Mouse (Mus musculus) cerebellum, adult 9-11 months (tissue): ENCODE results near the gene Prss30.
A peak's percentile ranks its signal among the peaks of the same experiment; 100 is the strongest.

ENCODE experiments used
- DNase-seq: peaks from one replicate; pipeline ENCODE4 v3.0.0; 2022

The Prss30 gene

GRCm38 (mm10) chr17:23980297-23980909 lies at the start of gene Prss30:
Prss30 (minus strand) TSS chr17:23980566.
- no peak for DNase-seq

GRCm38 (mm10) chr17:24029477-24029876 lies 49.1 kb upstream of the Prss30 start:
- DNase-seq, result no peak

GRCm38 (mm10) chr17:24021375-24022199 lies 41.2 kb upstream of the Prss30 start:
- DNase-seq, result no peak

DNA sequence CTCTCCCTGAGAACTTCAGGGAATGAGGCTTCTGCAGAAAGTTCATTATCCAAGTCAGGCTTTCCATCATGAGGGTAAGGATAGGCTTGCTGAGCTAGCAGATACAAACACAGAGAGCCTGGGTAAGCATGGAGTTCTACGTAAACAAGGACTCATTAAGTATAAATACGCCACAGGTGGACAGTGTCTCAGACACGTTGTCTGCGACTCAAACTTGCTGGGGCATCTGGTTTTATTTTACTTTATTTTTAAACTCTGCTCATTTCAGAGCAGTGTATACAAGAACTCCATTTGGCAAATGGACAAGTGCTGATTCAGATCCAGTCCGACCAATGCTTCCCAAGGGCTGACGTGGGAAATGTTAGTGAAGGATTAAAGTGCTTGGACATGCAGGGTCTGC lies 40.3 kb upstream of the Prss30 start:
- DNase-seq, result no peak

- DNase-seq, result no peak
These were observed 35.4 kb upstream of the Prss30 start for GRCm38 (mm10) chr17:24015727-24016126.

DNA sequence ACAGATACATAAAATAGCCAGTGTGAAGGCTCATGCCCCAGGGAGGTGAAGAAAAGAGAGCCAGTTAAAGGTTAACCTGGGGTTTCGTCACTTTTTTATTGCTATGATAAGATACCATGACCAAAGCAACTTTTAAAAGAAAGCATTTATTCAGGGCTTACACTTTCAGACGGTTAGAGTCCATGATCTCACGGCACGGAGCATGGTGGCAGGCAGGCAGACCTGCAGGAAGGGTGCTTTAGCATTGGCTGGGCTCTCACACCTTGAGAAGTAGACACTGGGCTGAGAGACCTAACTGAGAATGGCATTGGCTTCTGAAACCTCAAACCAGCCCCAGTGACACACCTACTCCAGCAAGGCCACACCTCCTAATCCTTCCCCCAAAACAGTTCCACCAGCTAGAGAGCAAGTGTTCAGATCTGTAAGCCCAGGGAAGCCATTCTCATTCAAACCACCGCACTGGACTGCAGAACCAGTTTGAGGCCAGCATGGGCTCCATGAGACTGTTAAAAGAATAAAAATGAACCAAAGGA lies 34.1 kb upstream of the Prss30 start:
- no peak for DNase-seq

DNA sequence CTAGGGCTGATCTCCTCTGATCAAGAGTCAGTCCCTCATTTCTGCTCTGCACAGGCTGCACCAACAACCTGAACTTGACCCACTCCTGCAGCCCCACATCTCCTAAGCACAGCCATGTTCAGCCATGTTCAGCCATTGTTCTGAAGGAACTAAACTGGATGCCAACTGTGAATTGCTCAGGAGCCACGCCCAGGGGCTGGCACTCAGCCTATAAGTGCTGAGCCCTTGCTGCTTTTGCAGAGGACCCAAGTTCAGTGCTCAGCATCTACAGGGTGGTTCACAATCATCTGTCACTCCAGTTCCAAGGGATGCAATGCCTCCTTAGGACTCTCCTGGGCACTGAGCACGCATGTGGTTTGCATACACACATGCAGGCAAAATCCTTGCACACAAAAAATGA lies 32.6 kb upstream of the Prss30 start:
- DNase-seq, result no peak

- DNase-seq, result no peak
These were observed 29.3 kb upstream of the Prss30 start for GRCm38 (mm10) chr17:24009617-24010016.

GRCm38 (mm10) chr17:24008105-24008504 lies 27.7 kb upstream of the Prss30 start:
- DNase-seq, result no peak

DNA sequence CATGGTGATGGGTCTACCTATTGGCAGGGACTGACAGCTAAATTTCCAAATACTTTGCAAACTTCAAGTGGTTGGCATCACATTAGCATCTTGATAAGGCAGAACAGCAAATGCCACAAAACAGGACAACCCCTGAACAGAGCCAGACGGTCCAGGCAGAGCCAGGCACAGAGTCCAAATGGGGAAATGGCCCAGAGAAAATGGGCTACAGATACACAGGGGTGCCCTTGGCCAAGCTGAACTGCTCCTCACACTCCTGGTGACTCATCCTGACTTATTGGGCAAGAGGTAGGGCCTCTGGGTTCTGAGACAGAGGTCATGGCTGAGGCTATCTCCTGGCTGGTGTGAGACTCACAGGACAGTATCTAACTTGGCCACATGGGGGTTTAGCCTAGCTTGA lies 27.0 kb upstream of the Prss30 start:
- no peak for DNase-seq

- DNase-seq, result no peak
These were observed 26.6 kb upstream of the Prss30 start for GRCm38 (mm10) chr17:24006930-24007329.

GRCm38 (mm10) chr17:24005049-24005448 lies 24.7 kb upstream of the Prss30 start:
- no peak for DNase-seq

DNA sequence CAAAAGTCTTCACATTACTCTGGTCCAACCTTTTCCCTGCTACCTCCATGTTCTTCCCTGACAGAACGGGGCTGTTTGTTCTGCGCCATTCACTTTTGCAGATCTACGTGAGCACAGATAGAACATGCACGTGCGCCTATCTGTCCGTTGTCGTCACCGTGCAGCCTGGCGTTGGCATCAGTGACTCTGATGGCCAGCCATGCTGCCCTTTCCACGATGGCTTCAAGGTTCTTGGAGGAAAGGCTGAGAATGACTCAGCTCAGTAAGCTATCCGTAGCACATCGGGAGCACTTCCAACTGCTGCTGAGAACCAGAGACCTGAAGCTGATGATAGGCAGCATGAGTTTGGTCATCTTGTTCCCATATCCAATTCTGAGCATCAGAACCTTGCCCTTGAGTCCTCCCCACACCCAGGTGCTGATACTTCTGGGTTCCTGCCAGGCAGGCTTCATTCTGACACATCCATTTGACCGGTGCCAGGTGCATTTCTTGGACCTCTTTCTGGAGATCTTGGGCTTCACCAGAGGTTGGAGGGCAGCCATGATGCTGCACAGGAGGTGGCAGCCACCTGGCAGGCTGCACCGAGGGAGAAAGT lies 23.8 kb upstream of the Prss30 start:
- DNase-seq, result peak; percentile 53

DNA sequence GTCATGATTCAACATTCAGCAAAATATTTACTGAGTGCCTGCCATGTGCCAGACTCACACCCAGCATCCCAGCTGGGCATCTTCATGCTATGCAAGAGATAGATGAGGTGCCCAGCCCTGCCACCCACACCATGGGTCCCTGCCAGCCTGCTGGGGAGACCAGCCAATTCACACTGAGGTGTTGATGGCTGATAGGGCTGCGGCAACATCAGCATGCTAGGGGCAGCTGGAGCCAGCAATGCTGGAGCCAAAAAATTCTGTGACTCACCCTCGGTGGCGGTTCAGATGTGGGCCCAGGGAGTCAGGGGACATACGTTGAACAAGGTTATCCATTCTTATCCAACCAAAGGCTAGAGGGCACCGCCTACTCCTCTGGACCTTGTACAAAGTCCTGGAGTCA lies 20.0 kb upstream of the Prss30 start:
- no peak for DNase-seq

GRCm38 (mm10) chr17:23998383-23998782 lies 18.0 kb upstream of the Prss30 start:
- DNase-seq, result no peak

- no peak for DNase-seq
These were observed 17.5 kb upstream of the Prss30 start, which contains the start of gene Prss22 for GRCm38 (mm10) chr17:23997901-23998300. Prss22 (minus strand) TSS chr17:23998100.

- no peak for DNase-seq
These were observed 15.1 kb upstream of the Prss30 start for GRCm38 (mm10) chr17:23995421-23995820.

GRCm38 (mm10) chr17:23994667-23995066 lies 14.3 kb upstream of the Prss30 start:
- no peak for DNase-seq

- peak; percentile 85 for DNase-seq
These were observed 13.4 kb upstream of the Prss30 start for GRCm38 (mm10) chr17:23993559-23994428.

GRCm38 (mm10) chr17:23992789-23993553 lies 12.6 kb upstream of the Prss30 start:
- no peak for DNase-seq

DNA sequence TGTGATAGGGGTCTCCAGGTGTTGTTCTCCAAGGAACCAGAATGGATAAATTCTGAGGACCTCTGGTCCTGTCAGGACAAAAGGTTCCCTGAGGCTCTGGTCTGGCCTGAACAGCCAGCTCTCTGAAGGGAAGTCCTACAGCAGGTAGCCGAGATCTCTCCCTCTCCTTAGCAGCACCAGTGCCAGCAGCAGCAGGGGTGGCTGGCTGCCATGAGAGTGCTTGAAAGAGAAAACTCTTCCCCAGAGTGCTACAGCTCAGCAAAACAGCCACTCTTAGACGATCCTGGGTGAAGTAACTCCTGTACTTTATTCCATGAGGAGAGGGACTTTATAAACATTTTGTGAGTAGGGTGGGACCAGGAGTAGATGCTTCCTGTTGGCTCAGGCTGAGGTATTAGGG lies 9.4 kb upstream of the Prss30 start:
- no peak for DNase-seq

GRCm38 (mm10) chr17:23984989-23985388 lies 4.6 kb upstream of the Prss30 start:
- no peak for DNase-seq
